Mouse (Mus musculus) liver, embryonic 14.5 days (tissue): ENCODE results near the gene Vipr1.

Experiments used
- CTCF ChIP-seq: IDR thresholded peaks from 2 replicates; pipeline ENCODE4 v1.5.1; 2016; ENCODE audit warnings: antibody characterized with exemption, low read depth, control low read depth
- EP300 ChIP-seq: IDR thresholded peaks from 2 replicates; pipeline ENCODE4 v1.6.1; 2016; ENCODE audit warnings: antibody characterized with exemption, low read depth

DNA sequence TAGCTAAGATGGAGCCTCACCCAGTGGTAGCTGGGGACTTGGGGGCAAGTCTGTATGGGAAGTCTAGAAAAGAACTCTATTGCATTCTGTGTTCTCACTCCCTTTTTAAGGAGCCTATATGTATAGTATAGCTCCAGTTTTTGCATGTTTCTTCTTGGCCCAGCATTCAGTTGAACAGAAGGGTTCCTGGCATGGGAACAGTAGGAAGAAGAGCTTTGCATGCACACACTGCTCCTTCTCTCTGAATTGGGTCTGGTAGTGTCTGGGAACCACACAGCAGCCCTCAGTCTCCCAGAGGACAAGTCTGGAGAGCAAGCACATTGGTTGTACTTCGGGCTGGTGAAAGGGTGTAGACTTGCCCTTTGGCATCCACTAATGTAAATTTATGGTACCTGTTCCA lies 11.9 kb upstream of the Vipr1 start:
- TF ChIP-seq CTCF (no peak), EP300 (no peak)
